Mouse (Mus musculus) cerebellum, adult 2 months (tissue): ENCODE measurements around the gene Rbfox1.

Experiments used
- CTCF ChIP-seq: fragments of 200-500 bp; IDR thresholded peaks from 2 replicates; pipeline ENCODE4 v1.5.1; 2011; ENCODE audit warnings: low read depth, mild to moderate bottlenecking, control low read depth, low read length, moderate library complexity, borderline replicate concordance; ENCODE audit not compliant: insufficient read depth
- POLR2A ChIP-seq: fragments of 200-500 bp; IDR thresholded peaks from 2 replicates; pipeline ENCODE4 v1.6.1; 2011; ENCODE audit warnings: low read length, control low read depth, borderline replicate concordance; ENCODE audit not compliant: insufficient read depth

GRCm38 (mm10) chr16:5997136-5997535 is 112.0 kb downstream of the Rbfox1 start:
- no peak for TF ChIP-seq POLR2A
- TF ChIP-seq CTCF: no peak
